Mouse (Mus musculus) mouse embryonic stem cell (cell line): ENCODE data around the gene Rpl35a.
"Not testable (repeated sequence)": the region's sequence is repeated elsewhere in the genome, so short reads cannot be mapped to it uniquely, and the experiment has no call there.

Source experiments
- in situ Hi-C, 2 experiments: fragments of 300-500 bp; cut with MboI; formaldehyde crosslinking; loops; 1 replicate in 1 of 2; 3 replicates in 1 of 2; pipeline ENCODE4 v1.14.3; 2019 to 2020; ENCODE audit warnings: low sequenced_read_pairs in 2 of 2, low pct_unique_long_range_greater_than_20kb in 1 of 2, mixed read lengths in 1 of 2; ENCODE audit not compliant: unreplicated experiment in 1 of 2

Rpl35a gene

GRCm38 (mm10) chr16:33048686-33049085 is 7.6 kb upstream of the Rpl35a start:
- in situ Hi-C loops: no loop called here

GRCm38 (mm10) chr16:33049809-33050208 is 6.4 kb upstream of the Rpl35a start:
- in situ Hi-C loops: no loop called here

GRCm38 (mm10) chr16:33053141-33053540 is 3.1 kb upstream of the Rpl35a start:
- in situ Hi-C loops: no loop called here

GRCm38 (mm10) chr16:33054927-33055326 is 1.3 kb upstream of the Rpl35a start:
- in situ Hi-C loops: not testable (repeated sequence)

GRCm38 (mm10) chr16:33055655-33056054 is 598 bp upstream of the Rpl35a start:
- in situ Hi-C loops: no loop called here

- in situ Hi-C loops: no loop called here
Measured at GRCm38 (mm10) chr16:33056786-33057185, 533 bp downstream of the Rpl35a start.

- in situ Hi-C loops: no loop called here
Measured at GRCm38 (mm10) chr16:33058033-33058432, 1.8 kb downstream of the Rpl35a start.

GRCm38 (mm10) chr16:33058656-33059055 is 2.4 kb downstream of the Rpl35a start:
- in situ Hi-C loops: not testable (repeated sequence)

- in situ Hi-C loops: no loop called here
Measured at GRCm38 (mm10) chr16:33059471-33059870, 3.2 kb downstream of the Rpl35a start.

GRCm38 (mm10) chr16:33060926-33061325 is 4.7 kb downstream of the Rpl35a start:
- in situ Hi-C loops: no loop called here

- in situ Hi-C loops: no loop called here
Measured at GRCm38 (mm10) chr16:33061400-33061799, 5.1 kb downstream of the Rpl35a start.

GRCm38 (mm10) chr16:33062024-33062681 is 5.9 kb downstream of the Rpl35a start, which contains the start of gene Lmln:
Gene Lmln, plus strand, starts transcription at chr16:33062521.
- in situ Hi-C loops: no loop called here

GRCm38 (mm10) chr16:33062682-33063131 is 6.5 kb downstream of the Rpl35a start:
- in situ Hi-C loops: no loop called here

GRCm38 (mm10) chr16:33063267-33063666 is 7.0 kb downstream of the Rpl35a start:
- in situ Hi-C loops: no loop called here

GRCm38 (mm10) chr16:33064636-33065035 is 8.4 kb downstream of the Rpl35a start:
- in situ Hi-C loops: no loop called here

GRCm38 (mm10) chr16:33070928-33071327 is 14.7 kb downstream of the Rpl35a start:
- in situ Hi-C loops: no loop called here

GRCm38 (mm10) chr16:33072871-33073557 is 16.8 kb downstream of the Rpl35a start:
- in situ Hi-C loops: no loop called here

- in situ Hi-C loops: no loop called here
Measured at GRCm38 (mm10) chr16:33074967-33075366, 18.7 kb downstream of the Rpl35a start.

GRCm38 (mm10) chr16:33076078-33076477 is 19.8 kb downstream of the Rpl35a start:
- in situ Hi-C loops: no loop called here

GRCm38 (mm10) chr16:33077069-33077627 is 20.9 kb downstream of the Rpl35a start:
- in situ Hi-C loops: no loop called here
